Mouse (Mus musculus) cortical plate, adult 2 months (tissue): ENCODE results near the gene Sctr. TPM values are rescaled to one million over a fixed set of nuclear protein-coding genes. Genes with fewer than 3 reads are reported as not detected.

Experiments
- H3K27ac ChIP-seq: fragments of 200-500 bp; 2 replicates; pipeline ENCODE4 v1.5.1; 2012; ENCODE audit warnings: low read length, control low read depth, inconsistent platforms; ENCODE audit not compliant: insufficient read depth
- H3K4me1 ChIP-seq: fragments of 200-500 bp; 2 replicates; pipeline ENCODE4 v1.6.1; 2011; ENCODE audit warnings: low read length; ENCODE audit not compliant: control insufficient read depth, insufficient read depth
- H3K4me3 ChIP-seq: fragments of 200-500 bp; 2 replicates; pipeline ENCODE4 v1.5.1; 2011; ENCODE audit warnings: mild to moderate bottlenecking, low read length, control low read depth; ENCODE audit not compliant: insufficient read depth
- CTCF ChIP-seq: fragments of 200-500 bp; IDR thresholded peaks from 2 replicates; pipeline ENCODE4 v1.5.1; 2011; ENCODE audit warnings: mild to moderate bottlenecking, control low read depth, low read length; ENCODE audit not compliant: insufficient read depth; ENCODE audit errors: extremely low read depth
- POLR2A ChIP-seq: fragments of 200-500 bp; IDR thresholded peaks from 2 replicates; pipeline ENCODE4 v1.6.1; 2011; ENCODE audit warnings: mild to moderate bottlenecking, low read length, control low read depth; ENCODE audit not compliant: insufficient read depth; ENCODE audit errors: extremely low read depth
- polyA plus RNA-seq: library from polyadenylated mRNA; depleted of rRNA; stranded (reverse); fragments of >200 nt; gene quantifications from 2 replicates; pipeline ENCODE4 v1.2.3, GENCODE M21; 2012; rRNA removed

Sctr gene
- polyA plus RNA-seq, result 0.73 and 0.76 TPM in 2 replicates

DNA sequence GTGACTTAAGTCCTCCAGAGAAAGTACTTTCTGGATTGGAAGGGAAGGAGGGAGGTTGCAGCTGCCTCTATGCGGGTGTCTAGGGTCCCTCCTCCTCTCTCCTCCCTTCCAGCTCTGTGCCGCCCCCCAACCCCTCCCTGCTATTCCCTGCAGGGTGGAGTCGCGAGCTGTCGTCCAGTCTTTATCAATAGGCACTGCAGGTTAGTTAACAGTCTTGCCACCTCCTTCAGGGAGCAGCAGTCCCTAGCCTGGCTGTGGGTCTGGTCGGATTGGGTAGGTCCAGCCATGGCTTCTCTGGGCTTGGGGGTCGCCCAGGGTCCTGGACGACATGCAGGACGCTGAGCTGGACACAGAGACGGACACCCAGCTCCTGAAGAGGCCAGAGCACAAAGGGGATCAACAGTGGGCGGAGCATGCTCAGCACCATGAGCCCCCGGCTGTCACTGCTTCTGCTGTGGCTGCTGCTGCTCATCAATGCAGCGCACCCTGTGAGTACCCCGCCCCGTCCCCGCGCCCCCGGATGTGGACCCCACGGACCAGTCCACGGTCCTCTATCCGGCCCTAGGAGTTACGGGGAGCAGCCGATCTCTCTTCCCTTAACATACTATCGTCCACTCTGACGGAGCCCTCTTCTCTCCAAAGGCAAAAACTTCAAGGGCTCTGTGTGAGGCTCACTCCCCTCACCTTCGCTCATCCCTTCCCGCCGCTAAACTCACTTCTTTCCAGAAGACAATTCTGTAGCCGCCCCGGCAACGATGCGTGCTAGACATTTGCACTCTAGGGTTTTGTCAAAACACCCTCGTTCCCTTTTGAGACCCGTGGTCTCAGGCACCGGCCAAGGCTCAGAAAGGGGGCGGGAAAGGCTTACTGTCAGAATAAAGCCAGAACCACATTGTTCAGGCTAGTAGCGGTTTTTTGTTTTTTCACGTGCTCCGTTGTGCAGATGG is at the start of gene Sctr:
TSS of gene Sctr (plus strand) at position 51 of the 947 bp plus-strand sequence.
- Histone ChIP-seq H3K27ac (no peak within 1 kb of the TSS), H3K4me3 (no peak within 1 kb of the TSS), H3K4me1 (peaks cover 1% of the 10 kb centered on the region; the same call in 1 of the 2 replicates)
- TF ChIP-seq CTCF (no peak), POLR2A (no peak)

DNA sequence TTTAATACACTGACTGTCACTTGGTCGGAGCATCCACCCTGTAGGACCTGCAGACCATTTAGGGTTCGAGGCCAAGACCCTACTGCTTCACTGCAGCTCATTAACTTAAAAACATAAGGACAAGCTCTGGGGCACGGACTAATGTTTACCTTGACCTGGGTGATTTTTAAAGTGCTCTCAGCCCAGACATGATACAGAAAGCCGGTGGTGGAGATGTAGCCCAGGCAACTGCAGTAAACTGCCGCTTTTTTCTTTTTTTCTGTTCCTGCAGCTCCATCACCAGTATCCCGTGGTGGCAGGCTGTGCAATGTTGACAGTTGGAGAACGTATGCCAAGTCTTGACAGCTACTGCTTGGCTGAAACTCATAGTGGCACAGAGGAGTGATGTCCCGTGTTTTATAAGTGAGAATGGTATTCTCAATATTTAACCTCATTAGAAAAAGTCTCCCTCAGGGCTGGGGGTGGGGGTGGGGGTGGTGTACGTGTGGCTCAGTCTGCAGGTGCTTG is 48.9 kb upstream of the Sctr start:
- TF ChIP-seq POLR2A (no peak), CTCF (no peak)
- Histone ChIP-seq H3K27ac (no peak overlapping the region), H3K4me1 (no peaks in the 10 kb centered on the region), H3K4me3 (no peak overlapping the region)

- no peaks in the 10 kb centered on the region for H3K4me1 ChIP-seq
- no peak for TF ChIP-seq CTCF
- TF ChIP-seq POLR2A, result no peak
Observed at GRCm38 (mm10) chr1:119959464-119959863, 47.2 kb upstream of the Sctr start.

GRCm38 (mm10) chr1:119959920-119960319 is 46.8 kb upstream of the Sctr start:
- Histone ChIP-seq H3K27ac (no peak overlapping the region), H3K4me3 (no peak overlapping the region), H3K4me1 (no peaks in the 10 kb centered on the region)
- TF ChIP-seq CTCF, result no peak
- no peak for TF ChIP-seq POLR2A

More at GRCm38 (mm10) chr1:119959464-119959863, 47.2 kb upstream of the Sctr start:
- H3K27ac ChIP-seq, result no peak overlapping the region
- no peak overlapping the region for H3K4me3 ChIP-seq

DNA sequence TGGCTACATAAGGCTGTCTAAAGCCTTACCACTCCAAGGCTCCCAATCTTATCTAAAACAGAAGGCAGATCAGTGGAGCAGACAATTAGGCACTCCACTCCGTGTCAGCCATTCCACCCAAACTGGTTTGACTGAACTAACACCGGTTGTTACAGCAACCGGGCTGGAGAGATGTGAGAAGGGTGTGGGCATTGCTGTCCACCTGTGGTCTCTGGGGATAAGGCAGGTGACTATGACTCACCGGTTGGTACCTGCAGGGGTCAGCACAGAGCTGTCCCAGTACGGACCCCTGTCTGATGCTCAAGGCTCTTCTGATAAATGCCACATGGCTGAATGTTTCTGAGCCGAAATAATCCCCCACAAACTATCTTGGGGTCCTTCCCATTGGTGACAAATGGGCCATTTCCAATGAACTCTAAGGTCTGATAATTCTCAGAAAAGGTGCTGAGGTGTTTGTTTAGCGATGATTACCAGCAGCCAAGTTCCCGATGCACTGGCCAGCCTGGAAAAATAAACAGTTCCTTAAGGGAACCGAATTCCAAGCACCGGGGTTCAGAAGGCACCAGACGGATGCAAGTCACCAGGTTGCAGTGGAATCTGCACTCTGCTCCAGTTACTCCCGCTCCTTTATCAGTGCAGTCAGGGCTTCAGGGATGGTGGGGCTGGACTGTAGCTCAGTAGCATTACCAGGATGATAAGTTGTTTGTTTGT is 40.7 kb upstream of the Sctr start:
- Histone ChIP-seq H3K27ac (no peak overlapping the region), H3K4me1 (no peaks in the 10 kb centered on the region), H3K4me3 (no peak overlapping the region)
- TF ChIP-seq POLR2A (no peak), CTCF (no peak)

GRCm38 (mm10) chr1:119973117-119973516 is 33.6 kb upstream of the Sctr start:
- no peaks in the 10 kb centered on the region for H3K4me1 ChIP-seq
- no peak overlapping the region for H3K27ac ChIP-seq
- no peak overlapping the region for H3K4me3 ChIP-seq
- no peak for TF ChIP-seq POLR2A
- TF ChIP-seq CTCF, result no peak

- TF ChIP-seq POLR2A (no peak), CTCF (no peak)
- H3K27ac ChIP-seq, result no peak overlapping the region
- H3K4me1 ChIP-seq, result no peaks in the 10 kb centered on the region
- no peak overlapping the region for H3K4me3 ChIP-seq
Observed at GRCm38 (mm10) chr1:119975141-119975540, 31.6 kb upstream of the Sctr start.

DNA sequence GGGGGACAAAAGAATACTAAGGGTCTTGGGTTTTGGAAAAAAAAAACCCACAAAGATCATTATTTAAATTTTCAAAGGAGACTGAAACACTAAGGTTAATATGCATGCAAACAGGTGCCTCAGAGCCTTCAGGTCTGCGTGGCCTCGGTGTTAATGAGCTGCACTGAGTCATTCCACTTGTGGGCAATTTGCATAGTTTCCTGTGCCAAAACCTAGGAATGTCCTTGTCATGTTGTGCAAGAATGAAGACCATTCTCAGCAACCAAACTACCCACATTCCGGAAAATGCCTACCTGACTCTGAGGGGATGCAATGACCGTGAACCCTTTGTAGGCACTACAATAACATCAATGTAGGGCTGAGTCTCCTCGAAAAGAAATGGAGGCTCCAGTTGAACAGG is 20.1 kb upstream of the Sctr start:
- Histone ChIP-seq H3K4me3 (no peak overlapping the region), H3K4me1 (no peaks in the 10 kb centered on the region), H3K27ac (no peak overlapping the region)
- no peak for TF ChIP-seq CTCF
- no peak for TF ChIP-seq POLR2A

DNA sequence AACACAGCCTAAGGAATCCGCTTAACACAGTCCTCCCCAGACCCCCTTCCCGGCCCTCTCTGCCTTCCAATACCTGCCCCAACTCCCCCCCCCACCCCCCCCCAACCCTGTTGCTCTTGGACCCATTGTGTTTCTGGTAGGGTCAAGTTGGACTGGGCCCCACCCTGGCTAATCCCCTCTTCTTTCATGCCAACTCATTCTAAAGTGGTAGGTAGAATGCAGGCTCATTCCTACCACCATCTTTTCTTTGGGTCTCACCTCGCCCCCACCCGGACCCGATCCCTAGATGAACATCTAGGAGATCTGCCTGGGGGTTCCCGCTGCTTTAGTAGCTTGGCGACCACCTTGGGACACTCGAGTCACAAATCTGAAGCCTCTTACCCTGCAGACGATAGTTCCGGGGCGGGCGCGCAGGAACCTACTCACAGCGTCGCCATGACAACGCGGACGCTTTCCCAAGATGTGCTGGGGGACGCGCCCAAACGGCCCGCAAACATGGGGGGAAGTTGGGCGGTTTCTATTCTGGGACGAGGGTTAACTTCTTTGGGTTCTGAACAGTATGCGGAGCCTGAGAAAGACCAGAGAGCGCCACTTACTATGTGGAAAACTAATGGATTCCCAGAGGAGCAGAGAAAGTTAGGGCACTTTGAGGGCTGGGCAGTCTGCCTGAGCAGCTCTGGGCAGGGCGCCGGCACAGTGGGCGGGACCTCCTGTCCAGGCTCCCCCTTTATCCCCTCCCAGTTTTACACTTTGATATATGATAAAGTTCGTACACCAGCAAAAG is 9.7 kb upstream of the Sctr start, which contains the start of gene Cfap221:
TSS of gene Cfap221 (minus strand) at position 437 of the 784 bp plus-strand sequence.
- H3K27ac ChIP-seq, result no peak within 1 kb of the TSS
- H3K4me1 ChIP-seq, result no peaks in the 10 kb centered on the region
- no peak for TF ChIP-seq CTCF
- H3K4me3 ChIP-seq, result peak within 1 kb of the TSS; percentile 21; the same call in 1 of the 2 replicates

GRCm38 (mm10) chr1:119997644-119998043 is 9.1 kb upstream of the Sctr start:
- no peak overlapping the region for H3K27ac ChIP-seq
- H3K4me3 ChIP-seq, result no peak overlapping the region
- TF ChIP-seq POLR2A (no peak), CTCF (no peak)
- no peaks in the 10 kb centered on the region for H3K4me1 ChIP-seq
